Mouse (Mus musculus) 416B (cell line): ENCODE data around the gene Foxp4.

ENCODE experiments used
- DNase-seq: peaks from one replicate; pipeline ENCODE4 v3.0.0; 2011; ENCODE audit warnings: low read depth

The Foxp4 gene

DNA sequence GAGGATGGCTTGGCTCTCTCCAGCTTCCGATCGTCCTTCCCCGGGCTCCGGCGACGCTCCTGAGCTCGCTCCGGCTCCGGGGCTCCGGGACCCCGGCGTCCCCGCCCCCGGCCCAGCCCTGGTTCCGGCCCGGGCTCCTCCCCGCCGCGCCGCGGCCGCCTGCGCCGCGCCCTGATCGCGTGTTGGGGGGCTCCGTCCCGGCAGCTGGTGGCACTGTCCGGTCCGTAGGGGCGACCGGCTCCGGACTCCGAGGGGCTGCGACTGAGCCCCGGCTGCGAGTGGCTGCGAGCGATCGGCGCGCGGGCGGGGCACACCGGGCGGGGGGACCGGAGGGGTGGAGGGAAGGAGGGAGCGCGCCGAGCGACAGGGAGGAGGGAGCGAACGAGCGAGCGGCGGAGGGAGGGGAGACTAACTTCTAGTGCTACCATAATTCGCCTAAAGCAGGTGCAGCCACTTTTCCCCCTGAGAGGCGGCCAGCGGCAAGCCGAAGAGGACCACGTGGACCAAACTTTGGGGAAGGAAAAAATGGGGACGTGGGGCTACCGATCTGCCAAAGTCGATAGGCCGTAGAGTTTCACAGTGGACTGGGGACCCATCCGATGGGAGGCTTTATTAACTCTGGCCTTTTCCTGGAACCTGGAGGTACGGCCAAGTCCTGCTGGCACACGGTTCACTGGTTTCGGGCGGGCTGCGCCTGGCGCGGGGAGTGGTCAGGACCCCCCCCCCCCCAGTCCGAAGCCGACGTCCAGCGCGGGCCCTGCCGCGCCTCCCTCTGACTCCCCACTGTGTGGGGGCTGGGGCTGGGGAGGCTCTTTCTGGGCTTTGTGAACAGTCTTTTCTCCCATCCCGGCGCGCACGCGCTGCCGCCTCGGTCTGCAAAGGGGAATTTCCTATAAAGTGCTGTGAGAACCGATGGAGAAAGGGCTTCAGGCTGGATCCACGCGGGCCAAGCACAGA, at the start of gene Foxp4:
Foxp4 (minus strand) TSS at position 263 of the 957 bp plus-strand sequence.
- peak; percentile 93 for DNase-seq

DNA sequence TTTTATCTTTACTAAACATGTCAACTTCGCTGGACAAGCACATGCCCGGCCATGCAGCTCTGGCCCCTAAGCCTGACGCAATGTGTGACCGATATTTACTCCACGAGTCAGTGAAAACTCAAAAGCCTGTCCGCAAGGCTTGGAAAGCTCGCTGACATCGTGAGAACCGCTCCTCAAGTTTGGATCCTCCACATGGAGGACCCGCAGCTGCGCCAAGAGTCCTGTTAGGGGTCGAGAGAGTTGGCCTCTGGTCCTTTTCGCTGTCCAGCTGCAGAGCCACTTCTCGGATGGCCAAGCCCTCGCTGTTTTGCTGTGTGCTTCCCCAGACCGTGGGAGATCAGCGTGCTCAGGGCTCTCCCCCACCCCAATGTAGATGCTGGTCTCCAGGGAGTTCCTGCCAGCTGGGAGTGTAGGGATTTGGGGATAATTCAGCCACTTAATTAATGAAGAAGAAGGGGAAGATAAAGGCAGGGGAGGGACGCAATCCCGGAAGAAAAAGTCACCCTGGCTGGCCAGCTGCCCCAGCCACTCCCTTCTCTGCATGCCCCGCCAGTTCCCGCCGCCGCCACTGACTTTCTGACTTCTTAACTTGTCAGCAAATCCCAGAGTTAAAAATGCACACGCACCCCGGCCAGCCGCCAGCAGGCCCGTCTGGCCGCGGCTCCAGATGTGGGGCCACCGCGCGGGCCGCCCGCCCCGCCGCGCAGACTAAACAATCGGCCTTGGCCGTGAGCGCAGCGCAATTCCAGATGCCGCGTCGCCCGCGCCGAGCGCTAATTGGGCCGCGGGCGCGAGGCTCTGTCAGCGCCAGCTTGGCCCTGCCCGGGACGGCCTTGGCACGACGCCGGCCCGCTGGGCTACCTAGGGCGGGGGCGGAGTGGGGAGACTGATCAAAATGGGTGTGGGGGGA, 49.4 kb upstream of the Foxp4 start:
- no peak for DNase-seq

DNA sequence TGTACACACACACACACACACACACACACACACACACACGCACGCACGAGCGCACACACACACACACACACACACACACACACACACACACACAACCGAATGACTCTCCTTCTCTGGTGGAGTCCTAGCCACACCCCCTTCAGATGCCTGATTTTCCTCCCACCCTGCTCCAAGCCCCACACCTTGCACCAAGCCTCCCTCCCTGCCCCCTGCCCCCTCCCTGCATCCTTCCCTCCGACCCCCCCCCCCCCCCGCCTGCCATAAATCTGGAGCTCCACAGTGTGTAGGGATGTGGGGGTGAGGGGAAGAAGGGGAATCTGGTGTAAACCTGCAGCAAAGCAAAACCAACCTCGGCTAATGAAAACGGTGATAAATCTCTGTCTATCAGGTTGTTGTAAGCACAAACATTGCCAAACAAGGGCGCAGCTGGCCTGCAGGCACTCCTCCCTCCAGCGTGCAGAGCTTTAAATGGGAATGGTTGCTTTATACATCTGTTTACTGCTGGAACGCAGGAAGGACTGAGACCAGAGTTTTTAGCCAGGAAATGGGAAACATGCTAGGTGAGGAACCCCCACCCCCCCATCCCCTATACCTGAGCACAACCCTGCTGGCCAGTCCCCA, 41.5 kb upstream of the Foxp4 start:
- DNase-seq, result no peak

DNA sequence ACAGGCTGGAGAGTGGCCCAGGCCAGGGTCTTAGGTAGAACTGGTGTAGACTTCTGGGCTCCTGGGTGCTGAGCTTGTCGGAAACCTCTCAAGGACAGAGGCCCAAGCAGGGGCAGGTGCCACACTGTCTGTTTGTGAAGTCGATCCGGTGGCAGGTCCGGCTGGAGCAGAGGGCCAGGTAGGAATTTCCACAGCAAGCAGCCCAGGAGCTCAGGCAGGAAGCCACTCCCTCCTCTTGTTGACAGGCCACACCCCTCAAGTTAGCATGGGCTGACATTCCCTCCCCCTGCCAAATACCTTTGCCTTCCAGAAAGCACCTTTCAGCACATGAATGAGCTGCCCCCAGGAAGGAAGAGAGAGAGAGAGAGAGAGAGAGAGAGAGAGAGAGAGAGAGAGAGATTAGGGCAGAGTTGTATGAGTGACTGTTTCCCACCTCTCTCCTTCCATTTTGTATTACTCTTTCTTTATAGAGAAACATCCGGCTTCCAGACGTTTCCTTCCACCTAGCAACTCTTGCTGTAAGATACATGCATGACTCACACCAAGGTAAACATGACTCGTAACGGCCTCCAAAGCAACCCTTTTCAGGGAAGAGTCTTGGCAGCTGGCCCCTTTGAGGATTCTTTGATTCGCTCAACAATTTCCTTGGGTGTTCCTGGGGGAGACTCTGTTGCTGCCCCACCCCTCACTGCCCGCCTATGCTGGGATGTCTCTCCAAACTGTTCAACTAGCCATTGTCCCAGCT, 33.8 kb upstream of the Foxp4 start:
- peak; percentile 78 for DNase-seq

DNA sequence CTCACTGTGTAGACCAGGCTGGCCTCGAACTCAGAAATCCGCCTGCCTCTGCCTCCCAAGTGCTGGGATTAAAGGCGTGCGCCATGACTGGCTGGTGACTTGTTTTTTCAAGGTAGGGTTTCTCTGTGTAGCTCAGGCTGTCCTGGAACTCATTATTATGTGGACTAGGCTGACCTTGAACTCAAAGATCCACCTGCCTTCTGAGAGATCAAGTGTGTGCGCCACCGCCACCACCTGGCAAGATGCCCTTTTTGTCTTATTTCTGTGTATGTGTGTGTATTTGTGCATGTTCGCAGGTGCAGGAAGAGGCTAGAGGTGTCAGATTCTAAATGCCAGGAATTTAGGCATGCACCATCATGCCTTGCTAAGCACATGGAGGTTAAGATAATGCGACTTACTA, 32.0 kb upstream of the Foxp4 start:
- DNase-seq, result no peak

DNA sequence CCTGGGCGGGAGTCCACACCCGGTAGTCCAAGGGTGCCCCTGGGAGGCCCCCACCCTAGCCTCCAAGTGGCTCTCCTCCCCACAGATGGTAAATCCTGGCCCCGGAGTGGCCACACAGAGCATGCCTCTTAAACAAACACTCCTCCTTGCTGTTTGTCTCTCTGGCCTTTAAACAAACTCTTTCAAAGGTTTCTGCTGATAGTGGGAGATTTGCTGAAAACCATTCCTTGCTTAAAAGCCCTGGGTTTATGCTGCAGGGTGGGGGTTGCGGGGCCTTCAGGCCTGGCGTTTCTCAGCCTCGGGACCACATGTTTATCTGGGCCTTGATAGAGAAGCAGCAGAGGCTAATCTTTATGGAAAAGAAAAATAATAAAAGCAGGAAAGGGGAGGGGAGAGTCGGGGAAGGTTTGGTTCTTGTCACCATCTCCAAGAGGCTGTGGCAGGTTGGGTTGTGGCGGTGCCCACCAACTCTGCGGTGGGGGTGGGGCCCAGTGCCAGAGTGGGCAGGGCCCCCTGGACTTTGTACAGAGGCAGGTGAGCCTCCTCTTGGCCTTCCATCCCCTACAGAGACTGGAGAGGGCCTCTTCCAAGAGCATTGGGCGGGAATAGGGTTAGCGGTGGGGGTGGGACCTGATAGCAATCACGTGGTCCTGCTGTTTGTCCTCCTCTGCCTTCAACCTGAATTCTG, 30.8 kb upstream of the Foxp4 start:
- no peak for DNase-seq

DNA sequence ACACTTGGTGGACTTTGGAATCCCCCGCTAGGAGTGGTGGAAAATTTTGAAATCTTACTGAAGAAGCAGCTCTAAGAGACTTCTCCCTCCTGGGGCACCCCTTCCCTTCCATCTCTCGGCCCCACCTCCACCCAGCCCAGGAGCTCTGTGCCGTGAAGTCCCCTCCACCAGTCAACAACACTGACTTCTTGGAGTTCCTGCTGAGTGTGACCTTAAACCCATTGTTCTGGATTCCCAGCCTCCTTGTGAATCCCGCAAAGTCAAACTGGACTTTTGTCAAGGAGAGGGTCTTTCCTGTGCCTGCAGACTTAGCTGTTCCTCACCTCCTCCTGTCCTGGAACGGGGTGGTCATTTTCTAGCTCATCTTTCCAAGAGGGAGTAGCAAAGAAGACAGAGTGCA, 28.8 kb upstream of the Foxp4 start:
- DNase-seq, result no peak

DNA sequence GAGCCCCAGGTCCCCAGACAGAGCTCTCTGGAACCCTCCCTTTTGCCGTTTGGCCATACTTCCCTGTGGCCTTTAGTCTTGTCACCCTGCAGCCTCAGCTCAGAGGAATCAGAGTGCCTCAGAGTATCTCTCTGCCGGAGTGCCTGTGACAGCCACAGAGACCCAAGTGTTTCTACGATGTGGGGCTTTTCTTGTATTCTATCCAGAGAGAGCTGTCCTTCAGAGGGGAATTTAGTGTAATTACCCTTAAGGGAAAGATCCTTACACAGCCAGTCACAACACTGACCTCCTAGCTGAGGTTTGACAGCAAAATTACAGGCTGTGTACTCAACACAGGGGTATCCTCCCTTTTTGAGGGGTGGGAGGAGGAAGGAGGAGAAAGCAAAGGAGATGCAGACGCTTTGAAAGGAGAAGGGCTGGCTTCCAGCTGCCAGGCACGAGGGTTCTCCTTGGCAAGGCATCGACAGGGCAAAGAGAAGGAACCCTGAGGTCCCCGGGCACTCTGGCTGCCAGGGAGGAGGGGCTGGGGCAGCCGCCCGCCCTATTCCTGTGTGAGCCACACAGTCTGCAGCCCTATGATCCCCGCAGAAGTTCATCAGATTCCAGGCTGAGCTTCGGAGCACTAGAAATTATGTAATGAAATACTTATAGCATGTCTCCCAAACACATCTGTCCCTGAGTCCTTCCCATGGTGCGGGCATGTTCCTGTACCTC, 28.1 kb upstream of the Foxp4 start:
- no peak for DNase-seq

DNA sequence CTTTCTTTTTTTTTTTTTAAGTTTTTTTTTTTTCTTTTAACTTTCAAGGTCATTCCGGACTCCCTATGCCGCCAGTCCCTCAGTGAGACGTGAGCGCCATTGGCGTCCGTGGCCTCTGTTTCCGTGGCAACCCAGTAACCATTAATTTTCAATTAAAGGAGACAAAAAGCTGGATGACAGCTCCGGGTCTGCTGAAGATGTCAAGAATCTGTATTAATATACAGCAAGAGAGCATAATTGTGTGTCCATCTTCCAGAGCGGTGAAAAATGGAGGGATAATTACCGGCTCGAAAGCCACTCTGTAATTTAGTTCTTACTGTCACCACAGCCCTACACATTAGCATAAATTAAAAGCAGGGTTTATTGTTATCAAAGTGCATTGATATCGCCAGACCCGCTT, 27.0 kb upstream of the Foxp4 start:
- DNase-seq, result no peak

DNA sequence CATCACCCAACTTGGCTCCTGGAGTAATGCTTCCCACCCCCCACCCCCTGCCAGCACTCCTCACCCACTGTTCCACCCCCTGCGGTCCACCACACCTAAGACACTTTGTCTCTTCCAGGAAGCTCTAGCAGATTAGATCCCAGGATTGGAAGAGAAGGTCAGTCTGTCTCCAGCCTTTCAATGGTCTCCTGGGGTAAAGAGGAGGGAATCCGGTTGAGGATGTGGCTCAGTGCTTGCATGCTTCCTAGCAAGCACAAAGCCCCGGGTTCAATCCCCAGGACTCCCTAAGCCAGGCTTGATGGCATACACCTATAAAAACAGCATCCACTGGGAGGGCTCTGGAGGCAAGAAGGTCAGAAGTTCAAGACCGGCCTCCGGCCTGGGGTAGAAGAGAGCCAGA, 26.4 kb upstream of the Foxp4 start:
- DNase-seq, result no peak

DNA sequence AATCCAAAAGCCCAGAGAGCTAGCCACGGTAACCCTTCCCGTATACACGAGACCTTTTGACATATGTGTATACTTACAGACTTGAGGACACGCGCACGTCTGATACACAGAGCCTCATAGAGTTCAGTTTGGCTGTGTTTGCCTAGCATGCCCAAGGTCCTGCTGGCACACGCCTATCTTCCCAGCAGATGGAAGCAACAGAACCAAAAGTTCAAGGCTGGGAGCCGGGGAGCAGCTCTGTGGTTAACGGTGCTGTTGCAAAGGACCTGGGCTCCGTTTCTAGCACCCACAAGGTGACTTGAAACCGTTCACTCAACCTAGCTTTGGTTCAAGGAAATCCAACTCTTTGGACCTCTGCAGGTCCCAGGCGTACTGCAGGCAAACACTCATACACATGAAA, 25.0 kb upstream of the Foxp4 start:
- DNase-seq, result no peak

DNA sequence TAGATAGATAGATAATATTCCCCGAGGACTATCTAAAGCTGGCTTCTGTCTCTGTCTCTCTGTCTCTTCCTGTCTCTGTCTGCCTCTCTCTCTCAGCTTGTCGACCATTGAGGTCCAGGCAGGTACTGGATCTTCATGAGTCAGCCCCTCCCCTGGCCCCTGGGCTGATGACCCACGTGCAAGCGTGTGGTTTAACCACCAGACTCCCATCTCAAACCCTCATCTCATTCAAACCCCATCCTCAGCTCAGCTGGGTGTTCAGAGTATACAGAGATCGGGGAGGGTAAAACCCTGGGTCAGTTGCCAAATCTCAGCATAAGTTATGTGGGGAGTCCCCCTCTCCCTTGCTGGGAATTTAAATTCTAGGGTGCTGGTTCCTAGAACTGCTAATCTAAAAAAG, 24.3 kb upstream of the Foxp4 start:
- DNase-seq, result peak; percentile 17

DNA sequence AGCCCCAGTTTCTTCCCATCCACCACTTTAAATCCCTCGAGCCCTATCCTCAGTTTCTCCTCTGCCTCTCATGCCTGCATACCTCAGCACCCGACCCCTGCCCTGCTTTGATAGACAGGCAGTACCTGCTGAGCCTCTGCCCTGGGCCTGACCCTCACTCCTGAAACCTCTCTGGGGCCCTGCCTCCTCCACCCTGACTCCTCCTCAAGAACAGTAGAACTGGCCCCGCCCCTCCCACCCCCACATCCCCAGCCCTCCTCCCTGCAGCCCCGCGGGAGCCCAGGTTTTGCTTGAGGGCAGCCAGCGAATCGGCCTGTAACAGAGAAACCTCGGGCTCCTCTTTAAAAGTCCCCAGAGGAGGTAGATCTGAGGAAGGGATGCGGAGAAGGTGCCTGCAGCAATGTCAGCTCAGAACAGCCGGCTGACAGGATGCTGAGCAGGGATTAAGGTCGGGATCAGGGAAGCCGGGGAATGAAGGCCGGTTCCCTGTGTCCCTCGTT, 22.5 kb upstream of the Foxp4 start:
- DNase-seq, result no peak

DNA sequence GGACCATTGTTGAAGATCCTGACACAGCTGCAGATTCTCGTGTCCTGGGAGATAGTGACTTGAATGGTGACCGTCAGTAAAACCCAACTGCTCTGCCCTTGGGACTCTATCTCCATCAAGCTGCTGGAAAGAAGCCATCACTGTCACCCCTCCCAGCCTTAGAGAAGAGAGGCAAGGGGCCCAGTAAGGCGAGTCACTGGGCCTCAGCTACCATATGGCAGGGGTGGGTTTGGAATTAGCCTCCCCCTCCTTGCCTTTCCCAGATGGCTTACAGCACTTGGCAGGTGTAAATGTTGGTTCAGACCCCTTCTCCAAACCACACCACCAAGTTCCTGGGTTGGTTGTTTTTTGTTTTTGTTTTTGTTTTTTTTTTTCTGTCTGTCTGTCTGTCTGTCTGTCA, 21.7 kb upstream of the Foxp4 start:
- no peak for DNase-seq

DNA sequence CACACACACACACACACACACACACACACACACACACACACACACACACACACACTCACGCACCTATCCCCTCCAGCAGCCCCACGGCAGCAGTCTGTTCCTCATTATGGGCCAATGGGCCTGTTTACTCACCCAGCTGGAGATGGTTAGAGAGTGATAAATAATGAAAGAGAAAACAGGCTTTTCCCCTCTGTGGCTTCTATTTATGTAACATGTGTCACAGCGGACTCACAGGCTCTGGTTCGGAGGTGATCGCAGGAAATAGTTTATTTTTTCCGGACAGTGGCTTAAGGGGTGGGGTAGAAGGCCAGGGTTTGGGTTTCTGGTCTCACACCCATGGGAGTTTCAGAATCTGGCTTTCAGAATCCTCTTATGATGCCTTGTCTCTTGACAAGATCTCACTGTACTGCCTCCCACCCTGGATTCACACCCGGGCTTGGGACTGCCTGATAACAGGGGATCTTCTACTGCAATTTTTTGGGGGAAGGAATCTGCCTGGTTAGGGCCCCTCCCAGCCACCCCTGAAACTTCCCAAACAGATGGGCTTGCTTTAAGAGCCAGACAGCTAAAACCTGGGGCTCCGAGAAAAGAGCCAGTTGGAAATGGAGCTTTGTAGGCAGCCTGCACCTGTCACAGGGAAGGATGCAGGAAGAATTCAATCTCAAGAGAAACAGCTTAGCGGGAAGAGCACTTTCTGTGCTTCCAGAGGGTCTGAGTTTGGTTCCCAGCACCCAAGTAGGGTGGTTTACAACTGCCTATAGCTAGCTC, 18.8 kb upstream of the Foxp4 start:
- DNase-seq, result peak; percentile 67

DNA sequence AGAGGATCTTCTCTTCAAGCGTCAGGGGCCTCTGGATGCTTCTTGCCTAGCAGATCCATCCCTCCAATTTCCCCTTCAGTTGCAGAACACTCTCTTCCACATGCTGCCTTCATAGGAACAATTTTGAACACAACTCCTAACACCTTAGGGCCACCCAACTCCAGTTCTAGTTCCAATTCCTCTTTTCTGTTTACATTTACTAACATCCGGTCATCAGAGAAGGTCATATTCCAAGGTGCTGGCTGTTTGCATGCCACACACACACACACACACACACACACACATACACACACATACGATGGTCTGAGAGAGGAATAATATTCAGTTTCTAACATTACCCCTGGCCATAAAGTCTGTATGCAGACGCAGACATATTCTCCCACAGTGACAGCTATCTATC, 17.6 kb upstream of the Foxp4 start:
- DNase-seq, result no peak

DNA sequence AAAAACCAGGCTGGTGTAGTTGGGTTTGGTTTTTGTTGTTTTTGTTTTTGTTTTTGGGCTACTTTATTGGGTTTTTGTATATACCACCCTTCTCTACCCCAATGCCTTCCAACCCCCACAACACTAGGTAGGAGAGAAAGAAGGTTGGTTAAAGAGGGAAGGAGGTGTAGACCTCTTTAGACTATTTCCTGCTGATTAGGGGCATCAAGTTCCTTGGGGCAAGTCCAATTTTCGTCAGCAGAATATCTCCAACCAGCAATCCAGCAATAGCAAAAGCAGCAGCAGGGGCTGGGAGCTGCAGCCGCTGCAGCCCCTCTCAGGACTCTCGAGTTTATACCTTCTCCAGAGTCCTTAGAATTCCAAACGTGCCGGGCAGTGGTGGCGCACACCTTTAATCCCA, 14.4 kb upstream of the Foxp4 start:
- DNase-seq, result no peak

DNA sequence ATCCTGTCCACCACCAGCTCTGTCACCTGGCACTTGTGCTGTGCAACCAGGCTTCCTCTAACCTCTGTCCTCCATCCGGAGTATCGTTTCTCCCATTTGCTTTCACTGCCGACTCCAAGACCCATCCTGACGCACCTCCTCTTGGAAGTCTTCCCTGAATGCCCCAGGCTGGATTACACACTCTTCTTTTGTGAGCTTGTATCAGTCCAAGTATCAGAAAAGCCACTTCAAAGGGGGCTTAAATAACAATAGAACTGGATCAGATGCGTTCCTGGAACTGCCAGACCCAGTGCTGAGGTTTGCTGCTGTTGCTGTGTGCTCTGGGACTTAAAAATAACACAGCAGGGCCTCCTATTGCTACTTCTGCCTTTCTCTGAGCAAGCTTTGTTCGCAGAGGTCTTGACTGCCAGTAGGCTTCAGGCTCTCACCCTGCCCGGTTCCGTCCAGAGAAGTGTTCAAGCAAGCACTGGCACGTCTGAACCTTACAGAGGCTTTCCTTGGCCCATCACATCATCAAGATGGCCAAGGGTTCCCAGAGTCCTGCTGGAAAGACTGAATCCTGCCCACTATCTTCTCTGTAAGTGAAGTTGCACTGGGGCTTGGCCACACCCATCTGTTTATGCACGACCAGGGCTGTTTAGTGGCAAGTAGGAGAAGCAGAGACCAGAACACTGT, 13.6 kb upstream of the Foxp4 start:
- no peak for DNase-seq

DNA sequence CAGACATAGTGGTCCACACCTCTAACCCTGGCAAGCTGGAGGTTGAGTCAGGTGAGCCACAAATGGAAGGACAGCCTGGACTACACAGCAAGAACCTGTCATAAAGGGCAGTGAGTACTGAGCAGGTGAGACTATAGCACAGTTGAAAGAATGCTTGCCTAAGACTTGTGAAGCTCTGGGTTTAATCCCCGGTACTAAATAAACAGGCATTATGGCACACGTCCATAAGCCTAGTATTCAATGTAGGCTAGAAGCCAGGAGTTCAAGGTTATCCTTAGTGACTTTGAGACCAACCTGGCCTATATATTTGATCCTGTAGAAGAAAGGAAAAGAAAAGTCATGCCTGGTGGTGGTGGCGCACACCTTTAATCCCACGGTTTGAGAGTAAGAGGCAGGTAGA, 12.1 kb upstream of the Foxp4 start:
- no peak for DNase-seq
